Mouse (Mus musculus): ENCODE measurements around the gene Vapa.
"Not testable (repeated sequence)": the region's sequence is repeated elsewhere in the genome, so short reads cannot be mapped to it uniquely, and the experiment has no call there.

Gene Vapa

DNA sequence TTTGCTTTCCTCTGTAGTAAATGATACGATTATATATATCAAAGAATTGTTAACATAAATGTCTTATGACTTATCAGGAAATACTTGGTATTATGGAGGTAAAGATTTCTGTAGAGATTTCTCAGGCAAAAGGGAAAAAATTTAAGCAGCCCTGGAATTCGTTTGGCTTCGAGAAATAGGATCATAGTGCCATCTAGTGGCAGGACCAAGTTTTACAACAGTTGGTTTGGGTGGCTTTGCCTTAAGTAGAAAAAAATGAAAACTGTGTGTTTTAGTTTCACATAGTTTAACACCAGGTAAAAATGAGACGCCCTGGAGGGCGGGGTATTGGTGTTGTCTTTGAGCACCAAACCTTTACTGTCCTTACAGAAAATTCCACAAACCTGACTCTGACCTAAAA is 50.6 kb downstream of the Vapa start:
- DNase-seq (ENCODE audit: low spot score), result no peak

DNA sequence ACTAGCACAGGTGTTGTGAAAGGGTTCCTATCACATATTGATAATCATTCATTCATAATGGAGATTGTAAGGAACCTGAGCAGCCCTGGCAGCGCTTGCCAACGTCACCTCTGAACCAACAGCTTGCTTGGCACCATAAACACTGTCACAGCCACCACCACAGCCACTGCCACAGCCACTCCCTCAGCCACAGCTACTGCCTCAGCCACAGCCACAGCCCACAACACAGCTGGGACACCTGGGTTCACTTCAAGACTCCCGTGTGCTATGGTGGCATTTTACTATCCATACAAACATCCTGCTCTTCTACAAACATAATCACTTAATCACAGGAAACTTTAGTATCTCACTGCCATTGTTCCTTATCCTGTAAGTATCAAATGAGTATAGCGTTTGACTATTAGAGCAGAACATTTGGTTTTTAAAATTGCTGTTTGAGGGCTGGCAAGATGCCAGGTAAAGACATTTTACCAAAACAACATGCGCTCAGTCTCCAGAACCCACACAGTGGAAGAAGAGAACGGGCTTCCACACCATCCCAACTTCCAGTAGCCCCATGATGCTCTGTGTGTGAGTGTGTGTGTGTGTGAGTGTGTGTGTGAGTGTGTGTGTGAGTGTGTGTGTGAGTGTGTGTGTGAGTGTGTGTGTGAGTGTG is 51.9 kb downstream of the Vapa start:
- no peak for DNase-seq (ENCODE audit: low spot score)

GRCm38 (mm10) chr17:65559273-65559672 is 54.1 kb downstream of the Vapa start:
- no peak for DNase-seq (ENCODE audit: low spot score)

DNA sequence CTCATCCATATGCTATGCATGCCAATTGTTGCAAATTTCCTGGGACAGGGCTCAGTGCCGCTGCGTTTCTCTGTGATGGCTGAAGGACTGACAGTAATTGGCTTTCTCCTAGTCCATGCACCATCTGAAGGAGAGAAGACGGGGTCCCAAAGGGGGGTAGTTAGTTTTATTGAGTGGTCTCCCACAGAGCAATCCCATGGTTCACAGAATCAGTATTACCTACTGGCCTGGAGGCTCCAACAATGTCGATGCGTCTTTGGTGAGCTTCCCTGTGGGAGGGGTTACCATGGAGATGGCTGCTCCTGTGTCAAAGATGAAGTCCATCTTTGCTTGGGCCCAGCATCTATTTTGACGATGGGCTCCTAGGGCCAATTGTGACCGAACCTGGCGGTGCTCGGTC is 54.6 kb downstream of the Vapa start:
- DNase-seq (ENCODE audit: low spot score), result no peak

- DNase-seq (ENCODE audit: low spot score), result no peak
These were observed 55.1 kb downstream of the Vapa start for GRCm38 (mm10) chr17:65558217-65558616.

DNA sequence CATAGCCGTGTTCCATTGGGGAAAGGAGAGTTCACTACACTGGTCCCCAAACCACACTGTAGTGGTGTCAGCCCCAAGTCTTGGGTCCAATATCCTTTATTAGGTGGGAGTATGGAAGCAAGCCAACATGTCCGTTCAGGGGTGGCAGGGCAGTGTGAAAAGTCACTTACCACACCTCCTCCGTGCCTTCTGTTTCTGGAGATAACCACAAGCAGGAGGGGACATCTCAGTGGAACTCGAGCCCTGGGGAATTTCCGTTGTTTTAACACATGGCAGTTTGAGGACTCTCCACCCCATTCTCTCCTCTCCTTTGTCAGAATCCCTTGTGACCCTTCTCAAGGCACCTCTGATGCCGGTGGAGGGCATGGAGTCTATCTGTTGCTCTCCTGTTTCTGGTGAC is 56.1 kb downstream of the Vapa start:
- no peak for DNase-seq (ENCODE audit: low spot score)

DNA sequence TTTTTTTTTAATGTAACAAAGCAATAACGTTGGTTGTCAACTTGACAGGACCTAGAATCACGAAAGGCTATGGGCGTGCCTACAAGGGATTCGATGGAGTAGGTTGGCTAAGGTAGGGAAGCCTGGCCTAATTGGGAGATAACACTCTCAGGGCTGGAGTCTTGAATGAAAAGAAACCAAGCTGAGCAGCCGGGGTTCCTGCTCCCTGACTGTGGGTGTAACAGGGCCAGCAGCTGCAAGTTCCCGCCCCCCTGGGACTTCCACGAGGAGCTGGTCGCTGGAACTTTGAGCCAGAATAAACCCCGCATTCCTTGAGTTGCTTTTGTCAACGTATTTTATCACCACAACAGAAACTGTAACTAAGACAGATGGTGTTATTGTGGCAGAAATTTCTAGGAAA is 56.6 kb downstream of the Vapa start:
- no peak for DNase-seq (ENCODE audit: low spot score)

DNA sequence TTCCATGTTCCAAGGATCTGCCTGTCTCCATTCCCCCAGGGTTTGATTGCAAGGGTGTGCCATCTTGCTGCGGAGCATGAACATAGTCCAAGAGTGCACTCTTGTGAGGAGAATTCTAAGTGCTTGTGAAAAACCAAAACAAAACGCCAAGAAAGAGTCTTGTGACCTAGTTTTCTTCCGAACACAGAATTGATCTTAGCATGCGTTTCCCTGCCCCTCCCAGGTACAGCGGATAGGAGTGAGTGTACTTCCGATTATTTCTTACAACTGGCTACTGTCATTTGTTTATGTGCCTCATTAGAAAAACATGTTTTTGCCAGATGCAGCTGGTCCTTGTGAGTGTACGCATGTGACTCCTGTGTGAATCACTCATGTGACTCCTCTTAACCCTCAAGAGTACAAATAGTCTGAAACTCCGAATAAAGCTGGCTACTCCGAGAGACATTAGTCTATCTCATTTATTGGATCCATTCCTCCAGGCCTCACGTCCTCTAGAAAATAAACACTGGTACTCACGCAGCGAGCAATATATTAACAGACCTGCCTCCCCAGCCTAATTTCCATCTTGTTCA is 60.8 kb downstream of the Vapa start:
- DNase-seq (ENCODE audit: low spot score), result no peak

- DNase-seq (ENCODE audit: low spot score), result no peak
These were observed 63.0 kb downstream of the Vapa start for GRCm38 (mm10) chr17:65550357-65550756.

DNA sequence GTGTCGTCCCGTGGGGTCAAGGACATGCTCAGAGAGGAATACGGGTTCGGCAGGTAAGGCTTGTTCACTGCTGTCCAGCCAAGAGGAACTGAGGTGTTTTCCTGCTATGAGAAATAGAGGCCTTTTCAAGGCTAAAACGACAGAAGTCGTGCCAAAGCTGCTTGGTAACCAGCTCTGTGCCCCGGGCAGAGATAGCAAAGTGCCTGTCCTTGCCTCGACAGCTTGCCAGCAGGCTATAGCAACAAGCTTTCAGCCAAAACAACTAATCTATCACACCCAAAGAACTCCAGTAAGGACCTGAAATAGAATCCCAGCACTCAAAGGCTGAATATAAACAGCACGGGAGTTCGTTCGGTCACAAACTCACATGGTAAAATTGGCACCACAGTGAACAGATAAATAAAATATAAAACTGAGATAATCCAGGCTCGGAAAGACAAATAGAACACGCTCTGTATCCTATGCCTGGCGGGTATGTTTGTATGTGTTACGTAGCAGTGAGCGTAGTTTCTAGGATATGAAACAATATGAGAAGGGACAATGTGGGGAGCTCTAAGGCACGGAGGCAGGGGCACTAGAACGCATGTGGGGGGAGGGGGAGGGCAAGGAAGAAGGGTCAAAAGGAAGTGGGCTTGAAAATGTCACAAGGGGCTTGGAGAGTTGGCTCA is 64.5 kb downstream of the Vapa start:
- DNase-seq (ENCODE audit: low spot score), result no peak

DNA sequence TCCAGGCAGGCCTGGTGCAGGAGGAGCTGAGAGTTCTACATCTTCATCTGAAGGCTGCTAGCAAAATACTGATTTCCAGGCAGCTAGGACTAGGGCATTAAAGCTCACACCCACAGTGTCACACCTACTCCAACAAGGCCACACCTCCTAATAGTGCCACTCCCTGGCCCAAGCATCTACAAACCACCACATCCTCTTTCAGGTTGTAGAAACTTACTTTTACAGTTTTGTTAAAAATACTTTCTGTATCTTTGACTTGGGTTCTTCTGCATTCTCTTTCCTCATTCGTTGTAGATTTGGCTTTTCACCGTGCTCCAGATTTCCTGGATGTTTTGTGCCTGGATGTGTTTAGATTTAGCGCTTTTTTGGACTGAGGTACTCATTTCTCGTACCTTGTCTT is 67.1 kb downstream of the Vapa start:
- DNase-seq (ENCODE audit: low spot score), result not testable (repeated sequence)

- no peak for DNase-seq (ENCODE audit: low spot score)
These were observed 72.7 kb downstream of the Vapa start, which contains the start of gene Tmem232 for GRCm38 (mm10) chr17:65540441-65541272. Tmem232 (minus strand) TSS chr17:65540782.

DNA sequence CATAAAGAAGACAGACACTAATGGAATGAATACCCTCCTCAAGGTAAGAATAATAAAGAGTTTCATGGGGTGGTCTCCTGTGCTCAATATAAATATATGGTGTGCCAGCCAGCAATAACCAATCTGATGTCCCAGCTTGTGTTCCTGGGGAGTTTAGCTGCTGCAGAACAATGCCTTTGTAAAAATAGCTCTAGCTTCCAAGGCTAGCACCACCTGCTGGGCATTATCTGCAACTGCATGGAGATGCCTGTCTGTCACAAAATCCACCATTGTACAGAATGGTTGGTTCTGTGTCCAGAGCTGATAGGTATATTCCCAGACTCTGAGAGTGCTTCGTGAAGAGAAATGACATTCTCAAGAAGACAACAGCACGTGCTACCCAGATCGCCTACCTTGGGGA is 77.2 kb downstream of the Vapa start:
- DNase-seq (ENCODE audit: low spot score), result no peak

GRCm38 (mm10) chr17:65532381-65532780 is 81.0 kb downstream of the Vapa start:
- not testable (repeated sequence) for DNase-seq (ENCODE audit: low spot score)

Measured in spleen, adult 12 weeks (tissue).